Comparison of ENCODE assay signal across 20 mouse cellular contexts in genomic region chr9:77951971-77952370, GRCm38 (mm10).
"Had no signal": no experiment of that assay in that cellular context is flagged by ENCODE, and none has a peak within 500 bp of the region (broad histone marks: within the 10 kb centered on the region; RNA-seq: fewer than 3 reads in every experiment).

No protein-coding gene starts in this region.

- H3K9me3 ChIP-seq: limb, embryonic 10.5 days; limb, embryonic 13.5 days; midbrain, embryonic 12.5 days; midbrain, embryonic 15.5 days; neural tube, embryonic 12.5 days; neural tube, embryonic 15.5 days; stomach, embryonic 15.5 days had no signal

- DNase-seq: liver; liver, postnatal 0 days; lung, embryonic 14.5 days; right cerebral cortex, adult 18-20 months; right cerebral cortex, postnatal 14 days; right cerebral cortex, postnatal 4 days; thymus, postnatal 25 days had no signal

- H3K4me3 ChIP-seq: limb, embryonic 10.5 days; limb, embryonic 13.5 days; midbrain, embryonic 12.5 days; midbrain, embryonic 15.5 days; neural tube, embryonic 12.5 days; neural tube, embryonic 15.5 days; stomach, embryonic 15.5 days had no signal

- H3K36me3 ChIP-seq: midbrain, embryonic 12.5 days; midbrain, embryonic 15.5 days; neural tube, embryonic 12.5 days; neural tube, embryonic 15.5 days; stomach, embryonic 15.5 days had no signal

- H3K9ac ChIP-seq: limb, embryonic 13.5 days; liver, embryonic 14.5 days; liver, postnatal 0 days; lung, embryonic 14.5 days; midbrain, embryonic 12.5 days; midbrain, embryonic 15.5 days; neural tube, embryonic 12.5 days; neural tube, embryonic 15.5 days; stomach, embryonic 15.5 days had no signal

- H3K27me3 ChIP-seq: limb, embryonic 13.5 days; midbrain, embryonic 12.5 days; midbrain, embryonic 15.5 days; neural tube, embryonic 12.5 days; neural tube, embryonic 15.5 days; stomach, embryonic 15.5 days had no signal

- ATAC-seq: hindbrain, postnatal 0 days; inflammation-experienced regulatory T-cells, adult 6 months; liver, postnatal 0 days; lung, postnatal 0 days; midbrain, embryonic 15.5 days had no signal

- H3K27ac ChIP-seq: kidney, postnatal 0 days; limb, embryonic 10.5 days; limb, embryonic 13.5 days; liver, embryonic 14.5 days; macrophage; midbrain, embryonic 12.5 days; midbrain, embryonic 15.5 days; neural tube, embryonic 12.5 days; neural tube, embryonic 15.5 days; stomach, embryonic 15.5 days had no signal

- H3K4me2 ChIP-seq: limb, embryonic 13.5 days; lung, embryonic 14.5 days; midbrain, embryonic 12.5 days; midbrain, embryonic 15.5 days; neural tube, embryonic 12.5 days; neural tube, embryonic 15.5 days; stomach, embryonic 15.5 days had no signal
